Mouse (Mus musculus): ENCODE measurements around the gene Uqcc3. TPM values are rescaled to one million over a fixed set of nuclear protein-coding genes. Genes with fewer than 3 reads are reported as not detected.

Gene Uqcc3
- 15.4 and 22.1 TPM in 2 replicates for total RNA-seq (2023)

DNA sequence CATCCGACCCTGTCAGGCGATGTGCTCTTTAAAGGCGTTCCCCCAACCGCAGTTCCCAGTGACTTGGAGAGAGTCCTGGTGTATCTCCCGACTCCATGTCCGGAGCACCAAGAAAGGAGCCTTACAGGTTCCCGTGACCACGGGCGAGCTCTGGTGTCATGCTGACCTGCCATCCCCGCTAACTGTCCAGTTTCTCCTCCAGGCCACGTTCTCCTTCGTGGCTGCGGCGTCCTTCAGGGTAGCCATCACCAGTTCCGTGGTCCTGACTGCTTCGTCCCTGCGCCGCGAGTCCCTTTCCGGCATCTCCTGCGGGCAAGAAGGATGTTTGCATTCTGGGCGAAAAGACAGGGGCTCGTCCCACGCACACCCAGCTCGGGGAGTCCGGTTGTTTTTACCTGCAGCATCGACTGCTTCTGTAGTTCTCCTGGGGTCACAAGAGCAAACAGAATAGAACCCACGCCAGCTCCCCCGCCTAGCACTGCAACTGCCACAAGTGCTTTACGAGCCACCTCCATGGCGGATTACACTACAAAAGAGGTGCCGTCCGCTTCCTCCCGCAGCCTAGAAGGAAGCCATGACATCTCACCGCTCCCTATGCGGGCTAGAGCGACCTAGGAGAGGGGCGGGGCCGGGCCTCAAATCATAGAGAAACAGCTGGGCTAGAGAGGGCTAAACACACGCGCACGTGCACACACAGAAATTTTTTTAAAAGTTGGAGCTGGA lies at the start of gene Uqcc3:
Gene Uqcc3, minus strand, starts transcription at position 613 of the 723 bp plus-strand sequence.

DNA sequence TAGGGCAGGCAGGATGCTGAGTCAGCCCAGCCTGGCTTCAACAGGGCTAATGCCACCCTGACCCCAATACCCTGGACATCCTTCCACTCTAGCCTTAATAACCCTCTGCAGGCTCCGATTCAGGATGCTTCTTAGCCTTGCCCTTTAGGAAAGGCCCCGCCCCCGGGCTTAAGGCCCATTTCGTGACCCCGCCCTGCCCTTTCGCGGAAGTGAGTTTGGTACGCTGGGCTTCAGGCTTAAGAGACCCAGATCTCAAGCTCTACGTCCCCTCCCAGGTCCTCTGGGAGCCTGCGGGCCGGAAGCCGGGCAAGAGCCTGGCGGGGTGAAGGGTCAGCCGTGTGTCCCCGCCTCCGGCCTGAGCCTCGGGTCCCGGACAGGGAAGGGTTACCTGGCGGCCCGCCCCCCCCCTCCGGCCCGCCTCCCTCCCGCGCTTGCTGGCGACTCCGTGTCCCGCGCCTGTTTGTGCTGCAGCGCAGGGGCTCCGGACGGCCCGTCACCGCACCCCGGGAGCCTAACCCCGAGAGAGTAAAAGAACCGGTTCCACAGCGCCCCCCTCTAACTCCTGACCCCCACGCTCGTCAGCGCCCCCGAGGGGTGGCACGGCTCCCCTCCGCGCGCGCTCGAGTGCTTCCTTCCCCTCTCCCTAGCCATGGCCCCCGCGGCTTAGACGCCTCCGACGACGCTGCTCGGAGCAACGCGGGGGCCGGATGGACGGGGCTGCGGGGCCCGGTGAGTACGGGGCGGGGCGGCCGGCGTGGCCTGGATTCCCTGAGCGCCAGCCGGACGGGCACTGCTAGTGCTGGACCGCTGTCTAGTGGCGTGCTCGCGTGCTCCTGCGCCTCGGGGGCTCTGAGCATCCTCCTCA lies 48.7 kb upstream of the Uqcc3 start, which contains the start of the genes Rom1 and Eml3:
Gene Rom1, minus strand, starts transcription at position 133 of the 865 bp plus-strand sequence.
Gene Eml3, plus strand, starts transcription at position 329 of the 865 bp plus-strand sequence.

GRCm38 (mm10) chr19:8920073-8920736 lies 39.5 kb upstream of the Uqcc3 start, which contains the start of gene B3gat3:
Gene B3gat3, plus strand, starts transcription at chr19:8920374.

GRCm38 (mm10) chr19:8897865-8898495 lies 17.3 kb upstream of the Uqcc3 start, which contains the start of gene Ganab:
Gene Ganab, plus strand, starts transcription at chr19:8898071.

GRCm38 (mm10) chr19:8892829-8893766 lies 12.4 kb upstream of the Uqcc3 start, which contains the start of gene Ints5:
Gene Ints5, plus strand, starts transcription at chr19:8893005.

DNA sequence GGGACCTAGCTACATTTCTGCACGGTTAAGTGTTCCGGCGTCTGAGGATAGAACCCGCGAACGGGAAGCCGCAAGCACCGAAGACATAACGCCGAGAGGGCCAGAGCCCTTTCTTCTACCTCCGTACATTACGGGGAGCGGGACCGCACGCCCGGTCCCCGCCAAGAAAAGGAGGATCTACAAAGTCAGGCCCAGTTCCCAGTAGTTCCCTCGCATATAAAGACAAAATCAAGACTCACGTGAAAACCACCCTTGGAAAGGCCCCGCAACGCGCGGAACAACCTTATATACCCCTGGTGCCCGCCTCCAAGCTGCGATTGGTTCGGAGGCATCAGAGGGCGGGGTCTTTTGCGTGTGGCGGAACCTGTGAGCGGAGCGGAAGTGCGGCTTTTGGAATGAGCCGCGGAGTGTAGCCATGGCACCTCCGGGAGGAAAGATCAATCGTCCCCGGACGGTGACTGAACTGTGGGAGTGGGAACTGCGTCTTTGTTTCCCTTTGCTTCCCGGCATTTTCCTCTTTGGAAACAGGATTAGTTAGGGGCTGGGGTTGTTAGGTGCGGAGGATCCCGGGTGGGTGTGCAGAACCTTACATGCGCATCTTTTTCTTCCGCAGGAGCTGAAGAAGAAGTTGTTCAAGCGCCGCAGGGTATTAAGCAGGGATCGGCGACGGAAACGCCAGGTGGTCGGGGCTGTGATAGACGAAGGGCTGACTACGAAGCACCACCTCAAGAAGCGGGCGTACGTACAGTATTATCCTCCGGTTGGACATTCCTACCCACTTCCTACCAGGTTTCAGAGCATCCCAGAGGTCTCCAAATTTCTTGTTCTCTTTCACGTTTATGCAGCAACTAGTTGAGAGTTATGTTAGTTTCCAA lies 8.0 kb upstream of the Uqcc3 start, which contains the start of the genes 1810009A15Rik and Gm49416:
Gene 1810009A15Rik, plus strand, starts transcription at position 343 of the 875 bp plus-strand sequence.
Gene Gm49416, plus strand, starts transcription at position 416 of the 875 bp plus-strand sequence.

DNA sequence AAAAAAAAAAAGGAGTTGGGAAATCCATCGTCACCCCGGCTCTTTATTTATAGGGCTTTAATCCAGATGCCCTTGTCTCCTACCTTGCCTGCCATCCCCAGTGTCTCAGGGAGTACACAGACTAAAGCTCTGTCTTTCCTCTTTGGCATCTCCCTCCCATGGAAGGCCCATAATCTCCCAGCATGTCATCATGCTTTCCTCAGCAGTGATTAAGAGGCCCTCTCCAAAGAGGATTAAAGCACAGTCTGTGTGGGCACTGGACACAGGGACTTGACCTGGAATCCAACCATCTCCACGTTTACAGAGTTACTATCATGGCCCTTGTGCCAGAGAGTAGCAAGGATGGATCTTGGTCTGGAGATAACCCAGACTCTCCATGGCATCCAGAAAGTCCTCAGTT lies 2.9 kb upstream of the Uqcc3 start, which contains the start of the genes Lbhd1 and Gm49403:
Gene Lbhd1, plus strand, starts transcription at position 117 of the 400 bp plus-strand sequence.
Gene Gm49403, plus strand, starts transcription at position 315 of the 400 bp plus-strand sequence.

GRCm38 (mm10) chr19:8871267-8872186 lies 9.2 kb downstream of the Uqcc3 start, which contains the start of gene Ubxn1:
Gene Ubxn1, plus strand, starts transcription at chr19:8871496.

DNA sequence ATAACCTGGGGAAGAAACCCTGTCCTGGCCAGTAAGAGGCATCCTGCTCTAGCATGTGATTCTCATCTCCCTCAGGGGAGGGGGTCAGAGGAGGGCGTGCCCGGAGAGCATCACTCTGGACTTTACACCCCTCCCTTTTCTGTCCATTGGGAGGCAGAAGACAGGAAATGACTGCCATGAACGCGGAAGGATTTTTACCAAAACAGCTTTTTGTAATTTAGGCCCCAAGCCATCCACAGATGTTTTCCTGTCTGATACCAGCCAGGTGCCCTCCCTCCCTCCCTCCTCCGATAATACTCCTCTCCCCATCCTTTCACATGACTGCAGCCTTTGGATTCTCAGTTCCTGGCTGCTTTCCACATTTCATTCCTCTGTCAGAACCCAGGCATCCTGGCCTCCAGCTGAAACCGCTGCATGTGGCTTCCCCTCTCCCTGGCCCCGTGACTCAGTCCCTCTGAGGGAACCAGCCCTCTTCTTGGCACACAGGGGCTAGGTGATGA lies 30.3 kb downstream of the Uqcc3 start, which contains the start of gene Lrrn4cl:
Gene Lrrn4cl, plus strand, starts transcription at position 367 of the 500 bp plus-strand sequence.

DNA sequence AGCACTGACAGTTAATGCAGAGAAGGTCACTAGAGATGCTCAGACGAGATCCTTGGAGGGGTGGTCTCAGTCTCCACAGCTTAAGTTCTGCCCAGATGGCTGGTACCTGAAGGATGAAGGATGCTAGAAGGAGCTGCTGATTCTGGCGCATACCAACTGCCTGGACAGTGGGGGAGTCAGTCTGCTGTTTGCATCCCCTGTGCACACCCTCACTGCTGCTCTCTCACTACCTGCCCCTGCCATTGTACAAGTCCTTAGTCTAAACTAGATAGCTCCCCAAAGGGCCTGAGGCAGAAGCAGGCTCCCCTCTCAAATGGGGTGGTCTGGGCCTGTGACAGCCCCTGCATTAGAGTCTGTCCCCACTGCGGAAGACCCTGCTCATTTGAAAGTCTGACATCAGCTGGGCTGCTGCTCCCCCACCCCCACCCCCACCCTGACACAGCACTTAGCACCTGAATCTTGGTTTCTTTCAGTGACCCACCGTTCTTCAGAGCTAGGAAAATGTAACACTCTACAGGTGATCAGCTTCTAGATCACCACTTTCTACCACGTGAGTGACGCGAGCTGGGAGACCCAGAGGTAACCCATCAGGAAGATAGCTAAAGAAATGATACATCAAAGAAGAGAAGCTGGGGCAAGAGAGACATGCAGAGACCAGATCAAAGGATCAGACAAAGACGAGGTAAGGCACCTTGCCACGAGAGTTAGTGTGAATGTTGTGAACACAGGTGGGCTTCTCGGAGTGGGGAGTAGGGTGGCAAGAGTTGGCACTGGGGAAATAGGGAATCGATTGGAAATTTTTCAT lies 41.4 kb downstream of the Uqcc3 start, which contains the start of gene Gng3:
Gene Gng3, minus strand, starts transcription at position 92 of the 805 bp plus-strand sequence.

DNA sequence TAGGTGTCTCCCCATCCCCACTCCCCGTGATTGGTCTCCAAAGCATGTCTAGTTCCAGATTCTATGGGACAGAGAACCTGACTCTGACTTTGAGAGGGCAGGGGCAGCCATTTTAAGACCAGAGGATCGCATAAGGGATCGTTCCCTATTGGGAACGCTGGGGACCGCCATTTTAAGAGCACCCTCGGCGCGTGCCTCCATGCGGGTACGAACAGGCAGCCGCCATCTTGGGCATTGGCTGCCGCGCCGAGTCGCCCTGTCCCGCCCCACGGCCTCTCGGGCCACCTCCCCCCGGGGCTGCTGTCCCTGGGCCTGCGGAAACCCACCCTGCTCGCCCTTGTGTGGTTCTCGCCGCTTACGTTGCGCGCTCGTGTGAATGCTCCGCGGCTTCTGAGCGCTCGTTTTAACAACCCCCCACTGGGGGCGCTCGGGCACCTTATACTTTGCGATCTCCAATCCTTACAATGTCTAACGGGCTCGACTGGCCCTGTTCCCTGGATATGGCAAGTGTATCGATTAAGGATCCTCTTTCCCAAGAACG lies 43.4 kb downstream of the Uqcc3 start, which contains the start of gene Bscl2:
Gene Bscl2, plus strand, starts transcription at position 217 of the 541 bp plus-strand sequence.

Other genes starting within 250 kb of the Uqcc3 start
- 0.19 and 0.43 TPM in 2 replicates for gene Chrm1, start 217.1 kb downstream of the Uqcc3 start, total RNA-seq (2023)
- gene Slc3a2, start 157.6 kb downstream of the Uqcc3 start, total RNA-seq (2023) = 158 and 184 TPM in 2 replicates
- 22.0 TPM in 2 replicates for gene Wdr74, start 145.1 kb downstream of the Uqcc3 start, total RNA-seq (2023)
- 1.00 and 1.5 TPM in 2 replicates for gene 1700092M07Rik, start 140.2 kb downstream of the Uqcc3 start, total RNA-seq (2023)
- gene Stx5a, start 139.5 kb downstream of the Uqcc3 start, total RNA-seq (2023) = 173 and 212 TPM in 2 replicates
- 146 and 190 TPM in 2 replicates for gene Nxf1, start 123.8 kb downstream of the Uqcc3 start, total RNA-seq (2023)
- gene Tmem223, start 109.9 kb downstream of the Uqcc3 start, total RNA-seq (2023) = 20.3 and 22.0 TPM in 2 replicates
- 52.4 and 65.2 TPM in 2 replicates for gene Tmem179b, start 106.5 kb downstream of the Uqcc3 start, total RNA-seq (2023)
- 7.5 and 8.2 TPM in 2 replicates for gene Taf6l, start 94.5 kb downstream of the Uqcc3 start, total RNA-seq (2023)
- 36.0 and 36.7 TPM in 2 replicates for gene Polr2g, start 82.3 kb downstream of the Uqcc3 start, total RNA-seq (2023)
- gene Zbtb3, start 78.4 kb downstream of the Uqcc3 start, total RNA-seq (2023) = 0.52 and 0.76 TPM in 2 replicates
- 16.9 and 18.9 TPM in 2 replicates for gene Ttc9c, start 61.6 kb downstream of the Uqcc3 start, total RNA-seq (2023)
- gene Hnrnpul2, start 60.9 kb downstream of the Uqcc3 start, total RNA-seq (2023) = 86.0 and 118 TPM in 2 replicates
- 1.4 TPM in 1 of 2 replicates, not detected in the other for gene AC129217.1, start 51.1 kb downstream of the Uqcc3 start, total RNA-seq (2023)
- 43.3 and 49.7 TPM in 2 replicates for gene Bscl2, start 43.5 kb downstream of the Uqcc3 start, total RNA-seq (2023)
- not detected in 2 replicates for gene Gng3, start 41.7 kb downstream of the Uqcc3 start, total RNA-seq (2023)
- gene Lrrn4cl, start 30.2 kb downstream of the Uqcc3 start, total RNA-seq (2023) = 0.27 and 0.57 TPM in 2 replicates
- gene Ubxn1, start 9.4 kb downstream of the Uqcc3 start, total RNA-seq (2023) = 89.2 and 93.8 TPM in 2 replicates
- 1.8 and 10.2 TPM in 2 replicates for gene Lbhd1, start 2.8 kb upstream of the Uqcc3 start, total RNA-seq (2023)
- not detected in 2 replicates for gene Gm49403, start 3.0 kb upstream of the Uqcc3 start, total RNA-seq (2023)
- gene 1810009A15Rik, start 7.9 kb upstream of the Uqcc3 start, total RNA-seq (2023) = 15.3 and 21.7 TPM in 2 replicates
- 6.5 TPM in 1 of 2 replicates, not detected in the other for gene Gm49416, start 8.0 kb upstream of the Uqcc3 start, total RNA-seq (2023)
- 9.3 and 11.1 TPM in 2 replicates for gene Ints5, start 12.1 kb upstream of the Uqcc3 start, total RNA-seq (2023)
- 76.0 and 93.0 TPM in 2 replicates for gene Ganab, start 17.1 kb upstream of the Uqcc3 start, total RNA-seq (2023)
- 29.7 and 35.6 TPM in 2 replicates for gene B3gat3, start 39.5 kb upstream of the Uqcc3 start, total RNA-seq (2023)
- 1.5 and 2.1 TPM in 2 replicates for gene Rom1, start 48.4 kb upstream of the Uqcc3 start, total RNA-seq (2023)
- 43.3 and 54.8 TPM in 2 replicates for gene Eml3, start 48.6 kb upstream of the Uqcc3 start, total RNA-seq (2023)
- gene Mta2, start 61.0 kb upstream of the Uqcc3 start, total RNA-seq (2023) = 109 and 121 TPM in 2 replicates
- gene Tut1, start 72.9 kb upstream of the Uqcc3 start, total RNA-seq (2023) = 6.5 and 12.9 TPM in 2 replicates
- 85.1 and 106 TPM in 2 replicates for gene Eef1g, start 86.1 kb upstream of the Uqcc3 start, total RNA-seq (2023)
- gene Ahnak, start 108.4 kb upstream of the Uqcc3 start, total RNA-seq (2023) = 367 and 445 TPM in 2 replicates
- not detected in 2 replicates for gene Scgb1a1, start 207.0 kb upstream of the Uqcc3 start, total RNA-seq (2023)